Mouse (Mus musculus): Measurements from ENCODE around the gene Cbx8. TPM values are rescaled to one million over a fixed set of nuclear protein-coding genes. Genes with fewer than 3 reads are reported as not detected.

The Cbx8 gene
- total RNA-seq, 2 experiments from 2014 or later, result 0.38 to 1.4 TPM

- ATAC-seq (replicated peaks; ENCODE audit: low FRiP score, poor library complexity, severe bottlenecking), result no peak
Observed at GRCm38 (mm10) chr11:119052661-119053256, 12.0 kb upstream of the Cbx8 start.

- ATAC-seq (replicated peaks; ENCODE audit: low FRiP score, poor library complexity, severe bottlenecking), result no peak
Observed at GRCm38 (mm10) chr11:119051927-119052660, 11.3 kb upstream of the Cbx8 start.

DNA sequence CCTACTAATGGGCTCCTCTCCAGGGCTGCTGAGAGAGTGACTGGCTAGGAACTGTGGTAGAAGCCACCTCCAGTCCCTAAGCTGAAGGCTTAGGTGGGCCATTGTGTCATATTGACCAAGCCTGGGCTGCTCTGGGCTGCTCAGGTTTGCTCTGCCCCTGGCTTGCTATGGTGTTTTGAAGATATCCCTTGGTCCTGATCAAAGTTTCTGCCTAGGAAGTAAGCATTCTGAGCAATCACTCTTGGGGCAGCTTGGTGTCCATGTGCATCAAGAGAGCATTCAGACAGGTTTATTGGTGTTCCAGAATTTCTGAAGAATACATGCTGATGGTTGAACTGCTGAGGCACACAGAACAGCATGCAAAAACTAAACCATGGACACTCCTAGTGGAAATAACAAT, 10.7 kb upstream of the Cbx8 start:
- no peak for ATAC-seq (replicated peaks; ENCODE audit: low FRiP score, poor library complexity, severe bottlenecking)

GRCm38 (mm10) chr11:119050361-119050760, 9.6 kb upstream of the Cbx8 start:
- ATAC-seq (replicated peaks; ENCODE audit: low FRiP score, poor library complexity, severe bottlenecking), result no peak

GRCm38 (mm10) chr11:119048133-119048510, 7.4 kb upstream of the Cbx8 start:
- ATAC-seq (replicated peaks; ENCODE audit: low FRiP score, poor library complexity, severe bottlenecking), result no peak

DNA sequence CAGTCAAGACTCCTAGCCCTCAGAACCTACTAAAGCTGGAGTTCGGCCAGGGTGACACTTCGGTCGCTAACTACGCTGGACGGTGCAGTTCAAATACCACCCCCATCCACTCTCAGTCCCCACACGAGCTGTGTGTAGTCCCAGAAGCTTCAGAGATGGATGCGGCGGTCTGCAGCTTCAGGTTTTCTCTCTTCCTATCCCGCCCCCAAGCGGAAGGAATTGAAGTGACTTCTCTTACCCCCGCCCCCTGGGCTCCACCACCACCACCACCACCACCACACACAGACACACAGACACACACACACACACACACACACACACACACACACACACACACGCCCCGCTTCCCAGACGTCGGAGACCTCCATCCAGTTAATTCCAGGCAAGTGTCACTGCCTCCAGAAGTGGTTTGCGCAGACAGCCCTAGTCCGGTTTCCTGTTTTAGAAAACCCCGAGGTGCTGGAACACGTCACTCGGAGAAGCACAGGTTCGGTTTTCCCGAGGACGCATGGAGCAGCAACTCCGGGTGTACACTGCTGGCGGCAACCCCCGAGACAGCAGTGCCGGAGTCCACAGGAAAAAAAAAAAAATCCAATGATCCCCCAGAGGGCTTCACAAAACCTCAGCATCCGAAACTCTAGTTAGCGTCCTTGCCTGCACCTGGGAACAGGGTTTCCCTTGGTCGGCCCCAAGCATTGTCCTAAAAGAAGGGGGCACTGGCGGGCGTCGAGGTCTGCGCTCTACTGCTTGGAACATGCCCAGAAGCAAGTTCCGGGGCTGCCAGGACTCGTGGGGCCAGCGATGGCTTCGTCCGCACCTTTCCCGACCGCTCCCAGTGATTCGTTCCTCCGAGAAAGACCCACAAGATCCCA, 6.7 kb upstream of the Cbx8 start:
- ATAC-seq (replicated peaks; ENCODE audit: low FRiP score, poor library complexity, severe bottlenecking), result no peak

DNA sequence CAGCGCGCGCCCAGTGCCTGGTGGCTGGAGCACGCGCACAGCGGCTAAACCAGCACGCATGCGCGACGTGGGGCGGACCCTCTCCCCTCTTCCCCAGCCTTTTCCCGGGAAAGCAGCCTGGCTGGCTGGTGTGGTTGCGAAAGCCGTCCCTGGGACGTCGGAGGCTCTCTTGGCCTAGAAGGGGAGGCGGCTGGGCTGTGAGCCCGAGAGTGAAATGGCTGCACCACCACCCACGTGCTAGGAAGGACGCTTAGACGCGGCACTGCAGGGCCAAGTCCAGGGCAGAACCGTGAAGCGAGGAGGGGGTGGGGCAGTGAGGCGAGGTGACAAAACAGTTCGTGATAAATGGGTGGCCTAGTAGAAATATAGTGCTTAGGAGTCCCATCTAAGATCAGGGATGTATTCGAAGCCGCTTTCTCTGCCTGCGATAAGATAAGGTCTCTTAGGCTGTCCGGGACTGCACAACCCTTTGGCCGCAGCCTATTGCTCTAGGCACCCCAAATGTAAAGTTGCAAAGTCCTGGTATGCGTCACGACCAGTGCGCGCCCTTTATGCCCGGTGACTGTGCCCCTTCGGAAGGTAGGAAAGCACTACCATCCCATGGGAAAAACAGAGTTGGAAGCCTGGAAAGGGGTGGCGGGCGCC, 6.0 kb upstream of the Cbx8 start:
- ATAC-seq (replicated peaks; ENCODE audit: low FRiP score, poor library complexity, severe bottlenecking), result no peak

DNA sequence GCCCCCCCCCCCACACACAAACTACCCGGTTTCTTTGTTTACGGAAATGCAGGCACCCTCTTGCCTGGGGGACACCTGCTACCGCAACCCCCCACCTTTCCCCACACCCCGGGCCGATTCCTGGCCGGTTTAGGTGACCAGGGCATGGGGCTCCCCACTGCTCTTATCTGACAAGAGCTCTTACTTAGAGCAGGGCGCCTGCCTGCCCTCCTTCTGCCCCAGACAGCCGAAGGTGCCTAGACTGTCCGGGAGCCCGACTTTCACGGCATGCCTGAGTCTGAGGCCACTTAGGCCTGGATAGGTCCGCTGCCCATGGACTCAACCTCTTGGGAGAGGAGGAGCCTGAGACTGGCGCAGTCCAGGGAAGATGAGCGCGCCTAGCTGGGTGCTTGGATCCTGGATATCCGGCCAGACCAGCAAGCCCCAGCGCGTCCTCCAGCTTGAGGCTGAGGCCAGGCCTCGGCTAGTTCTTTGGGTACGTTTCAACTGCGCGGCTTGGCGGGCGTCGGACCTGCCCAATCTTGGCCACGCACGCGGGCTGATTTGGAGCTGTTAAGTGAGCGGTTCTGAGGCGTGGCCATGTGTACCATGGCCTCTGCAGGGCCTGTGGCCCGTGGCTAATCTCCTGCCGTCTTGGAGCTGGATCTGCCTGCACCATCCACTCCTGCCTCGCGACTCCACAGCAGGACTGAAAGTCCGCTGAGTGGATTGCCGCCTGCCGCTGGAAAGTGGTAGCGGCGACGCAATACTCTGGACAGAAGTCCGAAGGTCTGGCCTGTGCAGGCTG, 4.0 kb upstream of the Cbx8 start:
- no peak for ATAC-seq (replicated peaks; ENCODE audit: low FRiP score, poor library complexity, severe bottlenecking)

GRCm38 (mm10) chr11:119043761-119044550, 3.2 kb upstream of the Cbx8 start:
- ATAC-seq (replicated peaks; ENCODE audit: low FRiP score, poor library complexity, severe bottlenecking), result no peak

DNA sequence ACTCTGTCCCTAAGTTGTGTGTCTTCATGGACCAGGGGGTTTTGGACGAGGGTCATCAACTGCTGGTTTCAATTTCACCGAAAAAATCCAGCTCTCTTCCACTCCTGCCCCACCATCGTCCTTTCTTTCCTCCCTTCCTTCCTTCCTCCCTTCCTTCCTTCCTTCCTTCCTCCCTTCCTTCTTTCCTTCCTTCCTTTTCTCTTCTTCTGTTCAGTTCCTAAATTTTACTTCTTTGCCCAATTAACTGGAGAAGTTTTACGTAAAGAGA, 2.4 kb upstream of the Cbx8 start:
- no peak for ATAC-seq (replicated peaks; ENCODE audit: low FRiP score, poor library complexity, severe bottlenecking)

GRCm38 (mm10) chr11:119042466-119043272, 1.9 kb upstream of the Cbx8 start:
- no peak for ATAC-seq (replicated peaks; ENCODE audit: low FRiP score, poor library complexity, severe bottlenecking)

- no peak for ATAC-seq (replicated peaks; ENCODE audit: low FRiP score, poor library complexity, severe bottlenecking)
Observed at GRCm38 (mm10) chr11:119041750-119042465, 1.1 kb upstream of the Cbx8 start.

GRCm38 (mm10) chr11:119041325-119041716, 552 bp upstream of the Cbx8 start:
- ATAC-seq (replicated peaks; ENCODE audit: low FRiP score, poor library complexity, severe bottlenecking), result no peak

DNA sequence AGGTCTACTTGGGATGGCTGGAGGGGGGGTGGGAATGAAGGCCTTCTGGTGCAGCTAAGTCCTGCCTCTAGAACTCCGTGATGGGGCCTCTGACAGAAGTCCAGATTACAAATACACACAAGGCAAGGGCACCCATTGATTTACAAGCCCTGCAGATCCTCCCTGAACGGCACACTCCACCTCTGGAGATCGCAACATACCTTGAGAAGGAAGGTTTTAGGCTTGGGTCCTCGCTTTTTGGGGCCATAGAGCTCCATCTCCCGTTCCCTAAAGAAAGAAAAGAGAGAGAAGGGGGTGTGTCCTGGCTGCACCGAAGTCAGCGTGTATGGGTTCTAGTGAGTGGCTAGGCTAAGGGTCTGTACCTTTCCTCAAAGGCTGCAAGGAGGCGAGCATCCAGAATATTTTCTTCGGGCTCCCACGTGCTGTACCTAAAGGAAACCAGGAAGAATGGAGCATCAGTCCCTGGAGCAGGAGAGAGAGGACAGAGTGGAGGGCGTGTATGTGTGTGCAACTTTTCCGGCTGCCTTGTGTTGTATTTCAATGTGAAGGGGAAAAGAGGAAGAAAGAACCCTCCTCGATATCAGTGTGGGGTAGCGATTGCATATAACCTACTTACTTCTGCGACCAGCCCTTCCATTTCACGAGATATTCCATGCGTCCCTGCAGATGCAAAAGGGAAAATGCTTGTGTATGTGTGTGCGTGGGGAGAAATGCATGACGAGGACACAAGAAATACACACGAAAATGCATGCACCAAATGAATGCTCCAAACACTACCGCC, 847 bp downstream of the Cbx8 start:
- ATAC-seq (replicated peaks; ENCODE audit: low FRiP score, poor library complexity, severe bottlenecking), result no peak

DNA sequence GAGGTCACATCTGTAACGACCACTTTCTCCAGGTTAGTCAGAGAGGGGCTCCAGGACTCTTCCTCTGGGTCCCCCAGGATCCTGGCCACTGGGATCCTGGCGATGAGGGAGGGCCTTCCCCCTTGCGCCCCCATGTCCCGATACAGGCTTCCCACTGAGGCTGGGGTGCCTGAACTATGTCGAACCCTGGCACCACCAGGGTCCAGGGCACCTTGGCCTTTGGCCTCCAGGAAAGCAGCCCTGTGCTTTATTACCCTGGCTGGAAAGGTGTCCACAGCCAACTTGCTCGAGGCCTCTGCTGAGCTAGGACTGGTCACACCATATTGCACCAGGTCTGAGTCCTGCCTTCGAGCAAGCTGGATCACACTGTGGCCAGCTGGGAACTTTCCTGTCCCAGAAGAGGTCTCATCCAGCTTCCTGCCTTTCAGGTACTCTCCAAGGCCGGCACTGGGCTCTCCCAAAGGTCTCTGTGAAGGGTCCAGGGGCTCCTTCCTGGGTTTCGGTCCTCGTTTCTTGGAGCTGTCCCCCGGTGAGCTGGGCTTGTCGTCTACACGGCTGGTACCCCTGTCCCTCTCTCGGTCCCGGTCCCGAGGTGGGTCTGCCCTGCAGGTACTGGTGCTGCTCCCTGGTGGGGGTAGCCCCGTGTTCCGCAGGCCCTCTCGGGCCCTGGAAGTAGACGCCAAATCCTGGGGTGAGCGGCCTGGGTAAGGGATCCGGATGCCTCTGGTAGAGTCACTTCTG, 1.9 kb downstream of the Cbx8 start:
- ATAC-seq (replicated peaks; ENCODE audit: low FRiP score, poor library complexity, severe bottlenecking), result no peak

DNA sequence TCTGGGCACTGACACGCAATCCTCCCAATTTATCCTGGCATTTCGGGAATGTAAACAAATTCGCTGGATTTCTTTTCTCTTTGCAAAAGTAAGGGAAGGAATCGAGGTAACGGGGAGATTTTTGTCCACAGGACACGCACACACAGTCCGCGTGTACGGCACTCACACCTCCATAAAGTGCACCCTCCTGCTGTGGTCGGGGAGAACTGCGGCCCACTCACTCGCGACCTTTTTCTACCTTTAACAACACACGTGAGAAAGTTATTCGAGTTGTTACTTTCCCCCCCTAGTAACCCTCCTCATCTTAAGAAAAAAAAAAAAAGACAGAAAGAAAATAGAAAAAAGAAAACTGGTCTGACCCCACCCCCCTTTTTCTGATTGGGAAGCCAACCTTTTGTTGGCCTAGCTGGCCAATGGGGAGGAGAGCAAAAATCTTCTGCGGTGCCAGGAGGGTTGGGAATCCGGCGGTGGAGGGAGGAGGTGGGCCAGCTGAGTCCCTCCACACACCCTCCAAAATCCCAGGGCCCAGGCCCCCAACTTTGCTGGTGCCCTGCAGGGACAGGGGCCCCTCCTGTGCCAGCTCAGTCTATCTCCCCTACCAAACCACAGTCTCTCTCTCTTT, 2.9 kb downstream of the Cbx8 start:
- no peak for ATAC-seq (replicated peaks; ENCODE audit: low FRiP score, poor library complexity, severe bottlenecking)

Measured in erythroblast, adult 5-6 weeks (primary cell).